Mouse (Mus musculus): Measurements from ENCODE around the gene Thoc6.
A peak's percentile ranks its signal among the peaks of the same experiment; 100 is the strongest.

Gene Thoc6

GRCm38 (mm10) chr17:23673424-23674073 lies at the start of gene Thoc6, which contains the start of gene Hcfc1r1:
Gene Thoc6, minus strand, starts transcription at chr17:23673882.
Gene Hcfc1r1, plus strand, starts transcription at chr17:23673596.
- peak; percentile 95 for DNase-seq

- no peak for DNase-seq
Observed at GRCm38 (mm10) chr17:23722376-23723125, 48.9 kb upstream of the Thoc6 start, which contains the start of gene 1520401A03Rik. Gene 1520401A03Rik, minus strand, starts transcription at chr17:23722783.

- no peak for DNase-seq
Observed at GRCm38 (mm10) chr17:23721886-23722285, 48.2 kb upstream of the Thoc6 start.

- DNase-seq, result no peak
Observed at GRCm38 (mm10) chr17:23719455-23719854, 45.8 kb upstream of the Thoc6 start.

GRCm38 (mm10) chr17:23717003-23717402 lies 43.3 kb upstream of the Thoc6 start:
- no peak for DNase-seq

GRCm38 (mm10) chr17:23706212-23706611 lies 32.5 kb upstream of the Thoc6 start:
- peak; percentile 84 for DNase-seq

- no peak for DNase-seq
Observed at GRCm38 (mm10) chr17:23705525-23706104, 31.9 kb upstream of the Thoc6 start.

GRCm38 (mm10) chr17:23704741-23705140 lies 31.1 kb upstream of the Thoc6 start:
- DNase-seq, result no peak

GRCm38 (mm10) chr17:23703301-23703700 lies 29.6 kb upstream of the Thoc6 start:
- no peak for DNase-seq

- peak; percentile 94 for DNase-seq
Observed at GRCm38 (mm10) chr17:23700079-23700478, 26.4 kb upstream of the Thoc6 start.

- DNase-seq, result peak; percentile 66
Observed at GRCm38 (mm10) chr17:23699131-23700077, 25.7 kb upstream of the Thoc6 start.

GRCm38 (mm10) chr17:23695801-23696200 lies 22.1 kb upstream of the Thoc6 start:
- no peak for DNase-seq

- DNase-seq, result no peak
Observed at GRCm38 (mm10) chr17:23694491-23694890, 20.8 kb upstream of the Thoc6 start.

- peak; percentile 52 for DNase-seq
Observed at GRCm38 (mm10) chr17:23683856-23684672, 10.4 kb upstream of the Thoc6 start, which contains the start of gene Cldn9. Gene Cldn9, minus strand, starts transcription at chr17:23684026.

GRCm38 (mm10) chr17:23683226-23683625 lies 9.5 kb upstream of the Thoc6 start:
- no peak for DNase-seq

- no peak for DNase-seq
Observed at GRCm38 (mm10) chr17:23682530-23682929, 8.8 kb upstream of the Thoc6 start.

- DNase-seq, result peak; percentile 34
Observed at GRCm38 (mm10) chr17:23682092-23682491, 8.4 kb upstream of the Thoc6 start.

GRCm38 (mm10) chr17:23681086-23681485 lies 7.4 kb upstream of the Thoc6 start:
- DNase-seq, result peak; percentile 51

- no peak for DNase-seq
Observed at GRCm38 (mm10) chr17:23680336-23680735, 6.7 kb upstream of the Thoc6 start.

GRCm38 (mm10) chr17:23679127-23679835 lies 5.6 kb upstream of the Thoc6 start, which contains the start of gene Cldn6:
Gene Cldn6, plus strand, starts transcription at chr17:23679249.
- no peak for DNase-seq

GRCm38 (mm10) chr17:23677236-23677679 lies 3.6 kb upstream of the Thoc6 start, which contains the start of gene Tnfrsf12a:
Gene Tnfrsf12a, minus strand, starts transcription at chr17:23677468.
- peak; percentile 89 for DNase-seq

Data from kidney, postnatal 10 days (tissue).